Mouse (Mus musculus) C2C12 (cell line): Measurements from ENCODE around the gene Ccl8. TPM values are rescaled to one million over a fixed set of nuclear protein-coding genes. Genes with fewer than 3 reads are reported as not detected.
A peak's percentile ranks its signal among the peaks of the same experiment; 100 is the strongest.

Experiments used
- H3K27me3 ChIP-seq: one replicate; pipeline ENCODE4 v1.6.1; 2011; ENCODE audit not compliant: control insufficient read depth, insufficient read depth, insufficient read length
- H3K36me3 ChIP-seq: one replicate; pipeline ENCODE4 v1.6.1; 2011; ENCODE audit not compliant: control insufficient read depth, insufficient read depth
- H3K4me3 ChIP-seq: one replicate; pipeline ENCODE4 v1.5.1; 2011; ENCODE audit warnings: mild to moderate bottlenecking, control low read depth; ENCODE audit not compliant: poor library complexity, insufficient read depth, severe bottlenecking
- H3K79me2 ChIP-seq: one replicate; pipeline ENCODE4 v1.6.1; 2011; ENCODE audit not compliant: control insufficient read depth, insufficient read depth
- H3K79me3 ChIP-seq: one replicate; pipeline ENCODE4 v1.6.1; 2011; ENCODE audit warnings: low read depth, control low read depth
- H3ac ChIP-seq: one replicate; pipeline ENCODE3; 2011; ENCODE audit warnings: low read depth; ENCODE audit not compliant: control insufficient read depth, insufficient read length
- CEBPB ChIP-seq: IDR thresholded peaks from one replicate; pipeline ENCODE4 v1.6.1; 2011; ENCODE audit warnings: low read depth, mild to moderate bottlenecking, control low read depth, moderate library complexity
- CTCF ChIP-seq: IDR thresholded peaks from one replicate; pipeline ENCODE4 v1.5.1; 2011; ENCODE audit not compliant: control insufficient read depth, insufficient read depth, insufficient read length
- FOSL1 ChIP-seq: IDR thresholded peaks from one replicate; pipeline ENCODE4 v1.8.0; 2011; ENCODE audit warnings: mild to moderate bottlenecking, low read length; ENCODE audit not compliant: poor library complexity, insufficient read depth, severe bottlenecking
- MAX ChIP-seq: IDR thresholded peaks from one replicate; pipeline ENCODE4 v1.6.1; 2011; ENCODE audit warnings: mild to moderate bottlenecking, control low read depth
- MYOD1 ChIP-seq: IDR thresholded peaks from one replicate; pipeline ENCODE4 v1.6.1; 2011; ENCODE audit warnings: low read depth; ENCODE audit not compliant: control insufficient read depth, insufficient read length
- MYOG ChIP-seq: IDR thresholded peaks from one replicate; pipeline ENCODE4 v1.6.1; 2011; ENCODE audit not compliant: control insufficient read depth, insufficient read length; ENCODE audit errors: extremely low read depth
- USF1 ChIP-seq: IDR thresholded peaks from one replicate; pipeline ENCODE4 v1.6.1; 2011; ENCODE audit warnings: low read depth, mild to moderate bottlenecking, control low read depth, moderate library complexity
- polyA plus RNA-seq: library from polyadenylated mRNA; unstranded; fragments of >200 nt; fragmentation: generic; extraction: Trizol; gene quantifications from one replicate; pipeline ENCODE4 v1.2.1, GENCODE M21; 2012; ENCODE audit warnings: missing spikeins

The Ccl8 gene
- polyA plus RNA-seq, 1 experiment: 1.8 TPM

DNA sequence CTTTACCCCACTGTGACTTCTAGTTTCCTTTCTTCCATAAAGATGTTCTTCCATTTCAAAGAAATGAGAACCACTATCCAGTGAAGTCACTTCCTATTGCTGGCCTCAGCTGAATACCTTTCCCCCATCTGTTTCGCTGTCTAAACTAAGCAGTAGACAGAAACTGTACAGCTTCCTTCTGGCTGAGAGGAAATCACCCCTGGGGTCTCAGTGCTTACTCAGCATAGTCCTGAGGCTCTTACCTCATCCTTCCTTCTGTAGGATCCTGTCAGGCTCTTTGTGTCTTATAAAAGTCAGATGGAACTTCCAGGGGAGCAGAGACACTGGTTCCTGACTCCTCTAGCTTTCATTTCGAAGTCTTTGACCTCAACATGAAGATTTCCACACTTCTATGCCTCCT lies 13.5 kb upstream of the Ccl8 start, which contains the start of gene Ccl12:
Gene Ccl12 (plus strand): TSS at position 317 of the 400 bp plus-strand sequence.
- no peaks in the 10 kb centered on the region for H3K79me2 ChIP-seq
- TF ChIP-seq MYOG (no peak), MAX (no peak), CTCF (no peak)
- no peaks in the 10 kb centered on the region for H3K79me3 ChIP-seq
- H3ac ChIP-seq: no peak within 1 kb of the TSS
- H3K36me3 ChIP-seq: no peaks in the 10 kb centered on the region
- H3K27me3 ChIP-seq: no peaks in the 10 kb centered on the region
- H3K4me3 ChIP-seq: no peak within 1 kb of the TSS

GRCm38 (mm10) chr11:82109611-82110010 lies 5.4 kb upstream of the Ccl8 start:
- no peak overlapping the region for H3K4me3 ChIP-seq
- H3K27me3 ChIP-seq: no peaks in the 10 kb centered on the region
- H3ac ChIP-seq: no peak overlapping the region
- TF ChIP-seq MYOG (no peak), USF1 (no peak), MAX (no peak), CEBPB (no peak), MYOD1 (no peak), FOSL1 (no peak)
- H3K36me3 ChIP-seq: no peaks in the 10 kb centered on the region
- no peaks in the 10 kb centered on the region for H3K79me3 ChIP-seq
- H3K79me2 ChIP-seq: no peaks in the 10 kb centered on the region

DNA sequence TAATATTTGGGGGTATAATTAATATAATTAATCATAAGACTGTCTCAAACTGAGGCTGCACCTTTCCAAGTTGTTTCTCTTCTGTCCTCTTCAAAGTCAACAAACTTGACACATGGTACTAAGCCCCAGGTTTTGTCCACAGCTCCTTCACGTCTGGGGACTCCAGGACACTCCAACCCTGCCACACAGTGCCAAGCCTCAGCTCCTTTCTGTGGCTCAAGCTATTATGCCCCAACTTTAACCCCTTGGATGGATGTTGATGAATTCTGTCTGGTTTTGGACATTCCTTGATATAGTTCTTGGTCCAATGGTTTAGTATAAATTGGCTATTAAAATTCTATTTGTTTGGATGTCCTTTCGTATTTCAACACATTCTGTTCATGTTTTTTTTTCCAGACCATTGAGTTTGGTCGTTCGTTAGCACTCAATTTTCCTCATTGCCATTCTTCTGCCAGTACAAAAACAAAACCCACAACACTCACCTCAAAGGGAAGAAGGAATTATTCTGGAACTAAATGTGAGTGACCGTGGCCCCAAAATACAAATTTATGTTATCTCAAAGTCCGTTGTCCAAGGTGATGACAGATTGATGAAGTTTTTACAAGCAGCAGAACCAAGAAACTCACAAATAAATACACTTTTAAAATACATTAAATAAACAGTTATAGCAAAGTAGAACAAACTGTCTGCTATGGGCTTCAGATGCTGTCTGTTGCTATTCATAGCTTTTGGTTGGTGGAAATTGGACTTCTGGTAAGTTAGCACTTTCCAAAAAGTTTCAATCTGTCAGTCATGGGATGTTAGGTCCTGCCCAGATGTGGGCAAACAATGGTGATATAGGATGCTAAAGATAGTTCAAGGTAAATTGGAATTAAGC lies 4.4 kb upstream of the Ccl8 start:
- Histone ChIP-seq H3K79me3 (no peaks in the 10 kb centered on the region), H3K36me3 (no peaks in the 10 kb centered on the region), H3ac (no peak overlapping the region), H3K79me2 (no peaks in the 10 kb centered on the region), H3K27me3 (no peaks in the 10 kb centered on the region), H3K4me3 (no peak overlapping the region)
- no peak for TF ChIP-seq FOSL1
- no peak for TF ChIP-seq CTCF
- TF ChIP-seq MAX: no peak
- no peak for TF ChIP-seq CEBPB
- TF ChIP-seq MYOD1: no peak
- TF ChIP-seq USF1: no peak
- TF ChIP-seq MYOG: no peak

DNA sequence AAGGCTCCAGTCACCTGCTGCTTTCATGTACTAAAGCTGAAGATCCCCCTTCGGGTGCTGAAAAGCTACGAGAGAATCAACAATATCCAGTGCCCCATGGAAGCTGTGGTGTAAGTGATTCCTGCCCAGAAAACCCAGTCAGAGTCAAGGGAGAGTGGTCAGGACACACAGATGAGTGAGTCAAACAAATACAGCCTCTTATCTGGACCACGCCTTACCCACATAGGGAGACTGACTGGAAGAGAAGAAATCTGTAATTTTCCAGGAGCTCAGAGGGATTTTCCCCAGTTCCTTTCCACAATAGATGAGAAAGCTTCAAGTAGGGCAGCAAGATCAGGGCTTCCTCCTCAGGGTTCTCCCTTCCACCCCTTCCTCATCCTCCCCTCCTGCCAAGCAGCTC lies 1.1 kb downstream of the Ccl8 start:
- H3K79me3 ChIP-seq: no peaks in the 10 kb centered on the region
- TF ChIP-seq MYOG: no peak
- peak; percentile 10 for TF ChIP-seq MAX
- H3K36me3 ChIP-seq: no peaks in the 10 kb centered on the region
- H3ac ChIP-seq: no peak overlapping the region
- H3K79me2 ChIP-seq: no peaks in the 10 kb centered on the region
- H3K27me3 ChIP-seq: no peaks in the 10 kb centered on the region
- no peak overlapping the region for H3K4me3 ChIP-seq

DNA sequence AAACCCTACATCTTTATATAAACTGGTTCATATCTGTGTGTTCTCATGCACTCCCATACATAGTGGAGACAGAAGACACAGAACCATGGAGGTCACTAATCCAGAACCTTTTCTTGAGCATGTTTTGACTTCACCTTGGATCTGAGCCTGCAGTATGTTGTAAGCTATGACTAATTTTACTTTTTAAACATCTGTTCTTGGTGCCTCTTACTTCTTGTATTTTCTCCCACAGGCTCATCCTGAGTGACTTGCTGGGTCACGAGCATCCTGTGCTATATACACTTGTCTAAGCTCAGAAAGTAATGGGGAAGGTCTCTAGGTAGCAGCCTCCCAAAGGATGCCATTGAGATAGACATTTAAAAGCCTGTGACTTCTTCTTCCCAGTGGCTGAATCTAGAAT lies 18.0 kb downstream of the Ccl8 start:
- TF ChIP-seq MAX (no peak), CEBPB (no peak), MYOG (no peak)
- no peak overlapping the region for H3K4me3 ChIP-seq
- H3K79me3 ChIP-seq: no peaks in the 10 kb centered on the region
- no peaks in the 10 kb centered on the region for H3K27me3 ChIP-seq
- no peak overlapping the region for H3ac ChIP-seq
- no peaks in the 10 kb centered on the region for H3K36me3 ChIP-seq
- no peaks in the 10 kb centered on the region for H3K79me2 ChIP-seq

- H3K79me2 ChIP-seq: no peaks in the 10 kb centered on the region
- H3K79me3 ChIP-seq: no peaks in the 10 kb centered on the region
- no peaks in the 10 kb centered on the region for H3K27me3 ChIP-seq
- TF ChIP-seq FOSL1 (no peak), CEBPB (peak; percentile 92), CTCF (no peak)
- H3K4me3 ChIP-seq: no peak overlapping the region
- no peak overlapping the region for H3ac ChIP-seq
- H3K36me3 ChIP-seq: no peaks in the 10 kb centered on the region
Observed at GRCm38 (mm10) chr11:82136196-82136595, 21.2 kb downstream of the Ccl8 start.
